9 mouse cellular contexts compared by ENCODE assay signal in the genomic region with DNA sequence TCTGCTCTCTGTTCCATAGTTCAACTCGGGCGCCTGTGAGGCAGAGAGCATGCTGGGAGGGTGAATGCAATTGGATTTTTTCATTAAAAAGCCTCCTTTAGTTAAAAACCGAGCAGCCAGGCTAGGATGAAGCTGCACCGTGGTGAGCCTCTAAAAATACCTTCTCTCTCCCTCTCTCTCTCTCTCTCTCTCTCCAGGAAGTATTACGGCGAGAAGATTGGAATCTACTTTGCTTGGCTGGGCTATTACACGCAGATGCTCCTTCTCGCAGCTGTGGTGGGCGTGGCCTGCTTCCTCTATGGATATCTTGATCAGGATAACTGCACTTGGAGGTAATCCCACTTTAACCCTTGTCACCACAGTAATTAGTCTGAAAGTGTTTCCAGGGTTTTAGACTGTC.
DNase-seq lines count a peak whose midpoint lies in the region; ATAC-seq and TF ChIP-seq lines count a peak whose summit lies in the region.
"Had no signal": no experiment of that assay in that cellular context is flagged by ENCODE, and none has a peak within 500 bp of the region (broad histone marks: within the 10 kb centered on the region; RNA-seq: fewer than 3 reads in every experiment).

No protein-coding gene starts in this region.

- intact Hi-C loops in left cerebral cortex, adult 2 months (cut with DNase I), result no loop called here

- no peaks in the 10 kb centered on the region for H3K27me3 ChIP-seq in embryonic facial prominence, embryonic 12.5 days
- H3K27me3 ChIP-seq in intestine, embryonic 16.5 days (replicated peaks; ENCODE audit: control insufficient read depth, insufficient read depth, low read length), result no peaks in the 10 kb centered on the region
- H3K27me3 ChIP-seq: limb, embryonic 12.5 days had no signal

- H3K4me3 ChIP-seq in left cerebral cortex, adult 2 months, result peak overlapping the region; percentile 16
- H3K4me3 ChIP-seq in embryonic facial prominence, embryonic 12.5 days, result no peak overlapping the region
- no peak overlapping the region for H3K4me3 ChIP-seq in intestine, embryonic 16.5 days (ENCODE audit: low read length)
- H3K4me3 ChIP-seq: limb, embryonic 12.5 days had no signal

- H3K9ac ChIP-seq in embryonic facial prominence, embryonic 12.5 days, result no peak overlapping the region
- no peak overlapping the region for H3K9ac ChIP-seq in intestine, embryonic 16.5 days (ENCODE audit: low read depth, low read length)
- H3K9ac ChIP-seq: limb, embryonic 12.5 days had no signal

- no peak for DNase-seq in left cerebral cortex, adult 2 months (ENCODE audit: extremely low spot score in 1 of 2, low spot score in 2 of 2)
- no peak for DNase-seq in left cerebral cortex, adult 11 months (ENCODE audit: low spot score)
- DNase-seq in right cerebral cortex, postnatal 10 days (ENCODE audit: low spot score in 2 of 2), result peak; percentile 72 to 81
- no peak for DNase-seq in lung, postnatal 14 days
- DNase-seq in adrenal gland, postnatal 4 days (ENCODE audit: low spot score in 2 of 2), result no peak

- no peak for TF ChIP-seq CTCF in left cerebral cortex, adult 2 months (IDR thresholded peaks at IDR 0.05)

- H3K36me3 ChIP-seq in embryonic facial prominence, embryonic 12.5 days, result peaks cover 27% of the 10 kb centered on the region; the same call in 1 of the 2 replicates
- peaks cover 12% of the 10 kb centered on the region; the same call in 1 of the 2 replicates for H3K36me3 ChIP-seq in intestine, embryonic 16.5 days (ENCODE audit: control insufficient read depth, insufficient read depth, low read length)

- 54% methylated on average over 9 of the region's 9 CpGs for WGBS in embryonic facial prominence, embryonic 12.5 days
- WGBS in intestine, embryonic 16.5 days, result 41% methylated on average over 9 of the region's 9 CpGs

- no peaks in the 10 kb centered on the region for H3K9me3 ChIP-seq in embryonic facial prominence, embryonic 12.5 days
- no peaks in the 10 kb centered on the region for H3K9me3 ChIP-seq in intestine, embryonic 16.5 days (ENCODE audit: control insufficient read depth, low read length)
- H3K9me3 ChIP-seq: limb, embryonic 12.5 days had no signal

- H3K27ac ChIP-seq in left cerebral cortex, adult 2 months, result peak overlapping the region; percentile 9; the same call in 1 of the 2 replicates
- H3K27ac ChIP-seq in embryonic facial prominence, embryonic 12.5 days, result 0 out of 2 replicates have a peak overlapping the region, but pooled peaks have one; percentile 5
- H3K27ac ChIP-seq in intestine, embryonic 16.5 days (ENCODE audit: low read length), result no peak overlapping the region
- H3K27ac ChIP-seq: limb, embryonic 12.5 days had no signal

- H3K4me1 ChIP-seq in embryonic facial prominence, embryonic 12.5 days, result no peaks in the 10 kb centered on the region
- H3K4me1 ChIP-seq in intestine, embryonic 16.5 days (ENCODE audit: control insufficient read depth, insufficient read depth, low read length), result no peaks in the 10 kb centered on the region; the same call in 1 of the 2 replicates

- no peak for ATAC-seq in embryonic facial prominence, embryonic 12.5 days (ENCODE audit: insufficient number of reproducible peaks, insufficient read depth, low FRiP score, low TSS enrichment)
- ATAC-seq in intestine, embryonic 16.5 days, result 0 out of 2 replicates have a peak, but pooled peaks have one; percentile 36
- no peak for ATAC-seq in megakaryocyte-erythroid progenitor cell, adult 5-6 weeks (replicated peaks; ENCODE audit: low FRiP score, low TSS enrichment, poor library complexity, severe bottlenecking)

- no peak overlapping the region for H3K4me2 ChIP-seq in embryonic facial prominence, embryonic 12.5 days (replicated peaks)
- H3K4me2 ChIP-seq in intestine, embryonic 16.5 days (ENCODE audit: low read depth, low read length), result no peak overlapping the region
- H3K4me2 ChIP-seq: limb, embryonic 12.5 days had no signal

Comparison
In these comparisons a context has a peak if more than half of its experiments do, and no peak if none do; other contexts are left out.
1. DNase-seq: peak in right cerebral cortex, postnatal 10 days (2 of 2); none in left cerebral cortex, adult 2 months (0 of 2), left cerebral cortex, adult 11 months (single experiment), lung, postnatal 14 days (single experiment) and adrenal gland, postnatal 4 days (0 of 2).